ENCODE assay signal across 24 mouse cellular contexts in the genomic region with DNA sequence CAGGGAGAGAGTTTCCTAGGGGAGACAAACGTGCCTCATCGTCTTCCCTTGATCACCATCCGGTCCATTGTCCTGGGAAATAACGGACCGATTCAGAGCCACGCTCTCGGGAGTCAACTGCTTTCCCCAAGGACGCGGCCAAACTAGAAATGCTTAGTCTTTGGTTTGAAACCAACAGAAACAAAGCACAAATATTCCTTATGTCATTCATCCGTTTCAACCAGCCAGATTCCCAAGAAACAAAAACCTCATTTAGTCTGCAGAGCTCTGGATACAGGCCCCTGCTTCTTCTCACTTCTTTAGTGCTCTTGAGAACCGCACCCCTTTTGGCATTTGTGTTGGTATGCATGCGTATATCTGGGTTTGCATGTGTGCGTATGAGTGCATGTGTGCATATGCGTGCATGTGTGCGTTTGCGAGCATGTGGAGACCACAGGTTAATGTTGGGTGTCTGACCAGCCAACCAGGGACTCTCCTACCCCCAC. TPM values are rescaled to one million over a fixed set of nuclear protein-coding genes. Genes with fewer than 3 reads are reported as not detected.
DNase-seq lines count a peak whose midpoint lies in the region; ATAC-seq and TF ChIP-seq lines count a peak whose summit lies in the region.
"Had no signal": no experiment of that assay in that cellular context is flagged by ENCODE, and none has a peak within 500 bp of the region (broad histone marks: within the 10 kb centered on the region; RNA-seq: fewer than 3 reads in every experiment).

No protein-coding gene starts in this region.

- H3K4me1 ChIP-seq in heart, embryonic 14.5 days (ENCODE audit: control insufficient read depth in 2 of 2, insufficient read depth in 2 of 2, low read length in 2 of 2): peaks cover 10 to 16% of the 10 kb centered on the region in 2 experiments
- peaks cover 10% of the 10 kb centered on the region for H3K4me1 ChIP-seq in heart, embryonic 11.5 days (ENCODE audit: control insufficient read depth, insufficient read depth, low read length)
- peaks cover 8% of the 10 kb centered on the region for H3K4me1 ChIP-seq in lung, embryonic 14.5 days (ENCODE audit: insufficient read depth)
- peaks cover 15% of the 10 kb centered on the region for H3K4me1 ChIP-seq in lung, adult 2 months (ENCODE audit: control insufficient read depth, insufficient read depth, low read length)
- H3K4me1 ChIP-seq: limb, embryonic 12.5 days had no signal

- no peak for TF ChIP-seq CTCF in lung, embryonic 14.5 days (IDR thresholded peaks at IDR 0.05; ENCODE audit: low read depth)
- no peak for TF ChIP-seq CTCF in lung, adult 2 months (IDR thresholded peaks at IDR 0.05; ENCODE audit: insufficient read depth, low read length)
- no peak for TF ChIP-seq CTCF in brain, embryonic 14.5 days (IDR thresholded peaks at IDR 0.05; ENCODE audit: borderline replicate concordance, extremely low read depth, insufficient read depth, insufficient read length)

- no peak for ATAC-seq in heart, embryonic 14.5 days (ENCODE audit: insufficient number of reproducible peaks, insufficient read depth, low FRiP score, low read depth)
- ATAC-seq in heart, embryonic 11.5 days (replicated peaks; ENCODE audit: insufficient number of reproducible peaks, low FRiP score, low TSS enrichment): no peak
- no peak for ATAC-seq in lung, embryonic 14.5 days (ENCODE audit: insufficient read depth)

- H3K4me2 ChIP-seq in heart, embryonic 14.5 days (ENCODE audit: low read length): no peak overlapping the region
- H3K4me2 ChIP-seq in heart, embryonic 11.5 days: no peak overlapping the region
- H3K4me2 ChIP-seq in lung, embryonic 14.5 days: no peak overlapping the region
- H3K4me2 ChIP-seq: embryonic facial prominence, embryonic 15.5 days; limb, embryonic 12.5 days; stomach, embryonic 15.5 days had no signal

- no peak overlapping the region for H3K9ac ChIP-seq in heart, embryonic 14.5 days (ENCODE audit: low read length)
- no peak overlapping the region for H3K9ac ChIP-seq in heart, embryonic 11.5 days (ENCODE audit: low read depth, low read length)
- no peak overlapping the region for H3K9ac ChIP-seq in lung, embryonic 14.5 days
- H3K9ac ChIP-seq: embryonic facial prominence, embryonic 15.5 days; limb, embryonic 12.5 days; liver, embryonic 14.5 days; stomach, embryonic 15.5 days had no signal

- H3K36me3 ChIP-seq in heart, embryonic 14.5 days (ENCODE audit: control insufficient read depth, insufficient read depth, low read length): peaks cover 23% of the 10 kb centered on the region
- peaks cover 3% of the 10 kb centered on the region; the same call in 1 of the 2 replicates for H3K36me3 ChIP-seq in heart, embryonic 11.5 days (ENCODE audit: control insufficient read depth, insufficient read depth, low read length)
- peaks cover 39% of the 10 kb centered on the region for H3K36me3 ChIP-seq in lung, embryonic 14.5 days (ENCODE audit: insufficient read depth)

- no peaks in the 10 kb centered on the region for H3K9me3 ChIP-seq in heart, embryonic 14.5 days (ENCODE audit: control insufficient read depth, low read length)
- no peaks in the 10 kb centered on the region for H3K9me3 ChIP-seq in heart, embryonic 11.5 days (replicated peaks; ENCODE audit: control insufficient read depth, low read length)
- H3K9me3 ChIP-seq in lung, embryonic 14.5 days (ENCODE audit: low read depth, low read length): no peaks in the 10 kb centered on the region
- H3K9me3 ChIP-seq: embryonic facial prominence, embryonic 15.5 days; limb, embryonic 12.5 days; stomach, embryonic 15.5 days had no signal

- TF ChIP-seq POLR2A in lung, adult 2 months (IDR thresholded peaks at IDR 0.05; ENCODE audit: borderline replicate concordance, extremely low read depth, low read depth, low read length): no peak
- no peak for TF ChIP-seq POLR2A in brain, embryonic 14.5 days (IDR thresholded peaks at IDR 0.05; ENCODE audit: borderline replicate concordance, extremely low read depth, insufficient read depth, insufficient read length, poor library complexity, severe bottlenecking)

- no peak overlapping the region for H3K4me3 ChIP-seq in heart, embryonic 14.5 days (ENCODE audit: control insufficient read depth in 1 of 2, insufficient read depth in 1 of 2, low read depth in 1 of 2, low read length in 2 of 2)
- no peak overlapping the region for H3K4me3 ChIP-seq in heart, embryonic 11.5 days (ENCODE audit: low read depth, low read length)
- no peak overlapping the region for H3K4me3 ChIP-seq in lung, embryonic 14.5 days (ENCODE audit: low read depth, low read length)
- H3K4me3 ChIP-seq in lung, adult 2 months (replicated peaks; ENCODE audit: extremely low read depth, low read depth, low read length): no peak overlapping the region
- H3K4me3 ChIP-seq: embryonic facial prominence, embryonic 15.5 days; left cerebral cortex, adult 2 months; limb, embryonic 12.5 days; stomach, embryonic 15.5 days had no signal

- WGBS in heart, embryonic 14.5 days: 86% methylated on average over 16 of the region's 16 CpGs
- WGBS in heart, embryonic 11.5 days (ENCODE audit: insufficient replicate concordance): 84% methylated on average over 16 of the region's 16 CpGs
- WGBS in lung, embryonic 14.5 days: 77% methylated on average over 16 of the region's 16 CpGs
- 63% methylated on average over 16 of the region's 16 CpGs for WGBS in lung, adult 2 months

- no peaks in the 10 kb centered on the region; the same call in 1 of the 2 replicates for H3K27me3 ChIP-seq in heart, embryonic 14.5 days (ENCODE audit: control insufficient read depth, insufficient read depth, low read length)
- H3K27me3 ChIP-seq in heart, embryonic 11.5 days (ENCODE audit: control insufficient read depth, insufficient read depth, low read length): peaks cover 7% of the 10 kb centered on the region; the same call in 1 of the 2 replicates
- no peaks in the 10 kb centered on the region for H3K27me3 ChIP-seq in lung, embryonic 14.5 days (ENCODE audit: insufficient read depth, low read length)
- H3K27me3 ChIP-seq: embryonic facial prominence, embryonic 15.5 days; limb, embryonic 12.5 days; stomach, embryonic 15.5 days had no signal

- DNase-seq in lung, embryonic 14.5 days: peak; percentile 26
- no peak for DNase-seq in lung, adult 2 months
- peak; percentile 16 for DNase-seq in ZHBTc4 (ENCODE audit: low read depth, low spot score)
- DNase-seq in brain, embryonic 14.5 days (ENCODE audit: low read depth): peak; percentile 21
- no peak for DNase-seq in embryo, embryonic 10.5 days (ENCODE audit: low spot score)
- DNase-seq: adrenal gland, postnatal 36 days; cerebellum, adult 9-10 months; gastrocnemius, postnatal 36 days; kidney, adult 2 months; kidney, postnatal 25 days; midbrain, embryonic 14.5 days; right cerebral cortex, postnatal 14 days; thymus, adult 2 months had no signal

- peak overlapping the region; percentile 41 to 53; a peak in 3 of 4 replicates for H3K27ac ChIP-seq in heart, embryonic 14.5 days (replicated peaks in 1 of 2; ENCODE audit: control insufficient read depth in 1 of 2, insufficient read depth in 1 of 2, low read depth in 2 of 2, low read length in 2 of 2)
- H3K27ac ChIP-seq in heart, embryonic 11.5 days (ENCODE audit: low read depth, low read length): no peak overlapping the region
- H3K27ac ChIP-seq in lung, embryonic 14.5 days (ENCODE audit: low read depth): peak overlapping the region; percentile 72; the same call in 1 of the 2 replicates
- H3K27ac ChIP-seq: embryonic facial prominence, embryonic 15.5 days; left cerebral cortex, adult 2 months; liver, embryonic 14.5 days; stomach, embryonic 15.5 days had no signal

RNA-seq across cellular contexts. Expression of gene Gm10974, which starts 59.9 kb away (rescaled TPM):
- not detected in 2 replicates for polyA plus RNA-seq in heart, embryonic 14.5 days (2014; fragmentation: Nextera tagmentation; extraction: Ambion mirVana)
- polyA plus RNA-seq in heart, embryonic 11.5 days (2014; fragmentation: Nextera tagmentation; extraction: Ambion mirVana): not detected in 2 replicates
- not detected in 2 replicates for polyA plus RNA-seq in lung, embryonic 14.5 days (2014; fragmentation: Nextera tagmentation; extraction: Ambion mirVana)
- polyA plus RNA-seq in lung, adult 2 months (2012; rRNA removed): not detected in 2 replicates
- not detected in 2 replicates for polyA plus RNA-seq in brain, embryonic 14.5 days (2012; rRNA removed)
- polyA plus RNA-seq: cortical plate, adult 2 months; embryonic facial prominence, embryonic 15.5 days; forebrain, embryonic 11.5 days; kidney, adult 2 months; limb, embryonic 12.5 days; liver, embryonic 14.5 days; midbrain, embryonic 14.5 days; neural tube, embryonic 11.5 days; spleen, adult 2 months; stomach, embryonic 15.5 days; thymus, adult 2 months had no signal

Comparison
In these comparisons a context has a peak if more than half of its experiments do, and no peak if none do; other contexts are left out.
1. DNase-seq: peak in lung, embryonic 14.5 days (single experiment), ZHBTc4 (single experiment) and brain, embryonic 14.5 days (single experiment); none in lung, adult 2 months (single experiment) and embryo, embryonic 10.5 days (single experiment).